Mouse (Mus musculus) heart, adult 2 months (tissue): ENCODE measurements around the gene Glt6d1. TPM values are rescaled to one million over a fixed set of nuclear protein-coding genes. Genes with fewer than 3 reads are reported as not detected.

ENCODE experiments used
- DNase-seq, 2 experiments: peaks; one replicate each; pipeline ENCODE4 v3.0.0; 2021
- H3K27ac ChIP-seq: fragments of 200-600 bp; 2 replicates; pipeline ENCODE4 v1.8.1; 2022
- H3K27me3 ChIP-seq: fragments of 200-500 bp; 2 replicates; pipeline ENCODE4 v1.6.1; 2012; ENCODE audit warnings: mild to moderate bottlenecking, low read length, inconsistent platforms, mixed read lengths; ENCODE audit not compliant: control insufficient read depth, insufficient read depth
- H3K36me3 ChIP-seq: fragments of 200-500 bp; 2 replicates; pipeline ENCODE4 v1.6.1; 2012; ENCODE audit warnings: low read length, inconsistent platforms; ENCODE audit not compliant: control insufficient read depth, insufficient read depth
- H3K4me1 ChIP-seq: fragments of 200-500 bp; 2 replicates; pipeline ENCODE4 v1.6.1; 2011; ENCODE audit warnings: low read length; ENCODE audit not compliant: control insufficient read depth, insufficient read depth
- H3K4me3 ChIP-seq: fragments of 200-600 bp; 2 replicates; pipeline ENCODE4 v1.8.1; 2022
- H3K79me2 ChIP-seq: fragments of 200-500 bp; replicated peaks from 2 replicates; pipeline ENCODE4 v1.6.1; 2012; ENCODE audit warnings: mild to moderate bottlenecking, inconsistent platforms, low read length, moderate library complexity, mixed read lengths; ENCODE audit not compliant: control insufficient read depth, insufficient read depth
- H3K9ac ChIP-seq: fragments of 200-500 bp; 2 replicates; pipeline ENCODE4 v1.6.1; 2012; ENCODE audit warnings: low read depth, mild to moderate bottlenecking, control low read depth, inconsistent platforms, low read length, mixed read lengths
- CTCF ChIP-seq: fragments of 200-600 bp; IDR thresholded peaks from 2 replicates; pipeline ENCODE4 v1.8.1; 2022; ENCODE audit warnings: antibody characterized with exemption, mild to moderate bottlenecking, moderate library complexity
- EP300 ChIP-seq: fragments of 200-500 bp; IDR thresholded peaks from 2 replicates; pipeline ENCODE4 v1.6.1; 2011; ENCODE audit warnings: low read depth, low read length, control low read depth; ENCODE audit not compliant: insufficient read depth
- POLR2A ChIP-seq: fragments of 200-500 bp; IDR thresholded peaks from 2 replicates; pipeline ENCODE4 v1.6.1; 2011; ENCODE audit warnings: mild to moderate bottlenecking, low read depth, low read length, control low read depth; ENCODE audit not compliant: insufficient read depth
- WGBS: fragments of 180-500 bp; shearing (Covaris S2); methylation state at CpG from one replicate; pipeline ENCODE4 v1.1.7; 2018; 5-methylcytosine and 5-hydroxymethylcytosine counted together
- intact Hi-C: fragments of 180-260 bp; cut with DNase I; formaldehyde crosslinking; loops from one replicate; pipeline ENCODE4 v1.15.1; 2025
- polyA plus RNA-seq: library from polyadenylated mRNA; depleted of rRNA; stranded (reverse); fragments of >200 nt; gene quantifications from 2 replicates; pipeline ENCODE4 v1.2.3, GENCODE M21; 2012; rRNA removed
- total RNA-seq, 2 experiments: library from RNA; stranded (reverse); gene quantifications; 2 replicates each; pipeline ENCODE4 v1.2.3; 2021

Glt6d1 gene
- total and polyA plus RNA-seq, 3 experiments = not detected

GRCm38 (mm10) chr2:25774640-25775039 is 41.0 kb downstream of the Glt6d1 start:
- intact Hi-C loops = no loop called here
- no peaks in the 10 kb centered on the region for H3K79me2 ChIP-seq
- no peak for DNase-seq
- no peak overlapping the region for H3K27ac ChIP-seq
- H3K36me3 ChIP-seq = no peaks in the 10 kb centered on the region
- H3K9ac ChIP-seq = no peak overlapping the region
- H3K4me1 ChIP-seq = no peaks in the 10 kb centered on the region
- H3K27me3 ChIP-seq = no peaks in the 10 kb centered on the region
- no peak overlapping the region for H3K4me3 ChIP-seq
- 64% methylated on average over 2 of the region's 2 CpGs for WGBS
- TF ChIP-seq EP300 = no peak
- TF ChIP-seq CTCF = no peak
- TF ChIP-seq POLR2A = no peak

- Histone ChIP-seq H3K9ac (no peak overlapping the region), H3K4me3 (no peak overlapping the region), H3K79me2 (no peaks in the 10 kb centered on the region), H3K27ac (no peak overlapping the region), H3K4me1 (no peaks in the 10 kb centered on the region), H3K36me3 (no peaks in the 10 kb centered on the region), H3K27me3 (no peaks in the 10 kb centered on the region)
- intact Hi-C loops = no loop called here
- DNase-seq = no peak
- WGBS = 80% methylated on average over 2 of the region's 2 CpGs
- no peak for TF ChIP-seq EP300
- no peak for TF ChIP-seq CTCF
- no peak for TF ChIP-seq POLR2A
Observed at GRCm38 (mm10) chr2:25773507-25773906, 42.1 kb downstream of the Glt6d1 start.

GRCm38 (mm10) chr2:25767764-25768163 is 47.9 kb downstream of the Glt6d1 start:
- H3K9ac ChIP-seq = no peak overlapping the region
- H3K4me3 ChIP-seq = no peak overlapping the region
- no peaks in the 10 kb centered on the region for H3K27me3 ChIP-seq
- intact Hi-C loops = no loop called here
- no peaks in the 10 kb centered on the region for H3K36me3 ChIP-seq
- no peak for TF ChIP-seq POLR2A
- TF ChIP-seq EP300 = no peak
- no peak for TF ChIP-seq CTCF
- H3K4me1 ChIP-seq = no peaks in the 10 kb centered on the region
- WGBS = 52% methylated on average over 4 of the region's 4 CpGs
- H3K27ac ChIP-seq = no peak overlapping the region
- DNase-seq = no peak
- H3K79me2 ChIP-seq = no peaks in the 10 kb centered on the region

GRCm38 (mm10) chr2:25765269-25765668 is 50.4 kb downstream of the Glt6d1 start, which contains the start of gene Lcn3:
Gene Lcn3 (plus strand): TSS chr2:25765569.
- H3K27ac ChIP-seq = no peak within 1 kb of the TSS
- no peak within 1 kb of the TSS for H3K4me3 ChIP-seq
- intact Hi-C loops = no loop called here
- H3K9ac ChIP-seq = no peak within 1 kb of the TSS
- TF ChIP-seq EP300 = no peak
- TF ChIP-seq CTCF = no peak
- TF ChIP-seq POLR2A = no peak
- DNase-seq = no peak
- no peaks in the 10 kb centered on the region for H3K79me2 ChIP-seq
- no peaks in the 10 kb centered on the region for H3K36me3 ChIP-seq
- 24% methylated on average over 2 of the region's 2 CpGs for WGBS
- no peaks in the 10 kb centered on the region for H3K27me3 ChIP-seq
- H3K4me1 ChIP-seq = no peaks in the 10 kb centered on the region

GRCm38 (mm10) chr2:25758064-25758625 is 57.5 kb downstream of the Glt6d1 start:
- Histone ChIP-seq H3K79me2 (no peaks in the 10 kb centered on the region), H3K9ac (no peak overlapping the region), H3K36me3 (no peaks in the 10 kb centered on the region), H3K27ac (no peak overlapping the region), H3K27me3 (no peaks in the 10 kb centered on the region), H3K4me1 (no peaks in the 10 kb centered on the region), H3K4me3 (no peak overlapping the region)
- 51% methylated on average over 4 of the region's 4 CpGs for WGBS
- TF ChIP-seq EP300 (no peak), POLR2A (no peak), CTCF (no peak)
- DNase-seq = no peak
- intact Hi-C loops = no loop called here

GRCm38 (mm10) chr2:25754201-25754600 is 61.4 kb downstream of the Glt6d1 start:
- no peaks in the 10 kb centered on the region for H3K79me2 ChIP-seq
- no peaks in the 10 kb centered on the region for H3K4me1 ChIP-seq
- H3K27ac ChIP-seq = no peak overlapping the region
- H3K36me3 ChIP-seq = no peaks in the 10 kb centered on the region
- intact Hi-C loops = no loop called here
- TF ChIP-seq EP300 (no peak), CTCF (no peak), POLR2A (no peak)
- no peak overlapping the region for H3K9ac ChIP-seq
- no peaks in the 10 kb centered on the region for H3K27me3 ChIP-seq
- no peak overlapping the region for H3K4me3 ChIP-seq
- 81% methylated on average over 1 of the region's 1 CpGs for WGBS
- DNase-seq = no peak

Other genes with a start within 250 kb of the Glt6d1 start
- gene Mamdc4, start 241.0 kb downstream of the Glt6d1 start, total RNA-seq = 1 to 10 TPM in 1 of 2 experiments, under 1 TPM in 1; 0.60 to 2.2 TPM
- 1.6 and 8.5 TPM in 2 replicates for gene Mamdc4, start 241.0 kb downstream of the Glt6d1 start, polyA plus RNA-seq
- gene Phpt1, start 240.6 kb downstream of the Glt6d1 start, total RNA-seq = 10 to 100 TPM; 52.6 to 69.9 TPM
- gene Phpt1, start 240.6 kb downstream of the Glt6d1 start, polyA plus RNA-seq = 100 and 101 TPM in 2 replicates
- under 1 TPM; 0.05 to 0.36 TPM for gene Ajm1, start 234.1 kb downstream of the Glt6d1 start, total RNA-seq
- gene Ajm1, start 234.1 kb downstream of the Glt6d1 start, polyA plus RNA-seq = 0.15 and 1.1 TPM in 2 replicates
- gene Rabl6, start 207.3 kb downstream of the Glt6d1 start, total RNA-seq = 10 to 100 TPM; 61.2 to 65.3 TPM
- gene Rabl6, start 207.3 kb downstream of the Glt6d1 start, polyA plus RNA-seq = 48.8 and 56.0 TPM in 2 replicates
- gene Ccdc183, start 198.2 kb downstream of the Glt6d1 start, total RNA-seq = not detected
- not detected in 2 replicates for gene Ccdc183, start 198.2 kb downstream of the Glt6d1 start, polyA plus RNA-seq
- gene Tmem141, start 193.8 kb downstream of the Glt6d1 start, total RNA-seq = 10 to 100 TPM; 29.4 to 32.6 TPM
- 49.2 and 73.7 TPM in 2 replicates for gene Tmem141, start 193.8 kb downstream of the Glt6d1 start, polyA plus RNA-seq
- gene Fcna, start 187.8 kb downstream of the Glt6d1 start, total RNA-seq = 1 to 10 TPM; 4.8 to 6.8 TPM
- gene Fcna, start 187.8 kb downstream of the Glt6d1 start, polyA plus RNA-seq = 3.4 and 4.0 TPM in 2 replicates
- gene Lcn8, start 162.7 kb downstream of the Glt6d1 start, total RNA-seq = 1 to 10 TPM in 1 of 2 experiments, under 1 TPM in 1; 0.98 to 1.2 TPM
- 0.20 TPM in 1 of 2 replicates, not detected in the other for gene Lcn8, start 162.7 kb downstream of the Glt6d1 start, polyA plus RNA-seq
- not detected for gene Lcn5, start 157.9 kb downstream of the Glt6d1 start, total RNA-seq
- gene Lcn5, start 157.9 kb downstream of the Glt6d1 start, polyA plus RNA-seq = not detected in 2 replicates
- not detected for gene Lcn6, start 139.1 kb downstream of the Glt6d1 start, total RNA-seq
- gene Lcn6, start 139.1 kb downstream of the Glt6d1 start, polyA plus RNA-seq = not detected in 2 replicates
- gene Lcn10, start 133.1 kb downstream of the Glt6d1 start, total RNA-seq = not detected
- gene Lcn10, start 133.1 kb downstream of the Glt6d1 start, polyA plus RNA-seq = not detected in 2 replicates
- not detected for gene Obp2a, start 115.8 kb downstream of the Glt6d1 start, total RNA-seq
- gene Obp2a, start 115.8 kb downstream of the Glt6d1 start, polyA plus RNA-seq = not detected in 2 replicates
- gene Bmyc, start 109.1 kb downstream of the Glt6d1 start, total RNA-seq = 10 to 100 TPM; 12.7 to 14.8 TPM
- 11.9 and 21.2 TPM in 2 replicates for gene Bmyc, start 109.1 kb downstream of the Glt6d1 start, polyA plus RNA-seq
- gene Obp2b, start 78.8 kb downstream of the Glt6d1 start, total RNA-seq = not detected
- gene Obp2b, start 78.8 kb downstream of the Glt6d1 start, polyA plus RNA-seq = not detected in 2 replicates
- gene Lcn3, start 50.3 kb downstream of the Glt6d1 start, total RNA-seq = not detected
- not detected in 2 replicates for gene Lcn3, start 50.3 kb downstream of the Glt6d1 start, polyA plus RNA-seq
- not detected for gene Lcn11, start 38.8 kb downstream of the Glt6d1 start, total RNA-seq
- not detected in 2 replicates for gene Lcn11, start 38.8 kb downstream of the Glt6d1 start, polyA plus RNA-seq
- gene Gm13539, start 33.6 kb downstream of the Glt6d1 start, total RNA-seq = not detected
- gene Gm13539, start 33.6 kb downstream of the Glt6d1 start, polyA plus RNA-seq = not detected in 2 replicates
- gene Lcn9, start 7.3 kb upstream of the Glt6d1 start, total RNA-seq = not detected
- not detected in 2 replicates for gene Lcn9, start 7.3 kb upstream of the Glt6d1 start, polyA plus RNA-seq
- not detected for gene Sohlh1, start 31.4 kb upstream of the Glt6d1 start, total RNA-seq
- not detected in 2 replicates for gene Sohlh1, start 31.4 kb upstream of the Glt6d1 start, polyA plus RNA-seq
- gene Kcnt1, start 47.9 kb upstream of the Glt6d1 start, total RNA-seq = under 1 TPM; 0.55 to 0.66 TPM
- 0.92 and 0.97 TPM in 2 replicates for gene Kcnt1, start 47.9 kb upstream of the Glt6d1 start, polyA plus RNA-seq
- 10 to 100 TPM; 38.9 to 45.1 TPM for gene Camsap1, start 167.4 kb upstream of the Glt6d1 start, total RNA-seq
- 7.4 and 13.5 TPM in 2 replicates for gene Camsap1, start 167.4 kb upstream of the Glt6d1 start, polyA plus RNA-seq
- 10 to 100 TPM; 86.3 to 92.0 TPM for gene Ubac1, start 205.9 kb upstream of the Glt6d1 start, total RNA-seq
- gene Ubac1, start 205.9 kb upstream of the Glt6d1 start, polyA plus RNA-seq = 116 and 139 TPM in 2 replicates